Mouse (Mus musculus): ENCODE measurements around the gene Tor1aip2.

DNA sequence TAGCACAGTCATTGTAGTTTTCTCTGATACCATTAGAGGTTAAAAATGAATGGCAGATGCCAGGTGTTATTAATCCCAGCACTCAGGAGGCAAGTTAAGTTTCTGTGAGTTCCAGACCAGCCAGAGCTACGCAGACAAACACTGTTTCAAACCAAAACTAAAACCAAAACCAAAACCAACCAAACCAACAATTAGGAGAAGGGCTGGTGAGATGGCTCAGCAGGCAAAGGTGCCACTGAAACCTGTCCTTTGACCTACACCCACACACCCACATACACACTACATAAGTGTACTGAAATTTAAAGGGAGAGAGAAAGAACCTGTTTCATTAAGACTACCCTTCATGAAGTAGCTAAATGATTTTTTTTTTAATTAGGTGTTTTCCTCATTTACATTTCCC lies 26.2 kb upstream of the Tor1aip2 start:
- TF ChIP-seq TAL1 (IDR thresholded peaks at IDR 0.05; ENCODE audit: low read length) (no peak), GATA1 (IDR thresholded peaks at IDR 0.05; ENCODE audit: low read length) (no peak)
